Comparison of ENCODE assay signal across 8 mouse cellular contexts in the genomic region with DNA sequence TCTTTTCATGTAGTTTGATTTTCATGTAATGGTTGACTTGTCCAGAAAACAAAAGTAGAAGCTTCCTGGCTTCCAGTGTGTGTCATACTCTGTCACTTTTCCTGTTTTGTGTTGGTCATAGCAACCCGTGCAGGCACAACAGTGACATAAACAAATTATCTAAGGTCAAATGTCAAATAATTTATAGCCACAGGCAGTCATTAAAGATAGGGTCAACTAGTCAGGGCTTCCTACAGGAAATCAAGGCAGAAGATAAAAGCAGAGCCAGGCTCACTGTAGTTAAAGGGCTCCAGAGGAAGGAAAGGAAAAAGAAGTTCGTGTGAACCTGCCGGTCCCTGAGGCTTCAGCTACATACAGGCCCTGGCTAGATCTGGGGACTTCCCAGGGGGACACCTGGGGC.
"Had no signal": no experiment of that assay in that cellular context is flagged by ENCODE, and none has a peak within 500 bp of the region (broad histone marks: within the 10 kb centered on the region; RNA-seq: fewer than 3 reads in every experiment).

No protein-coding gene starts in this region.

- DNase-seq: forebrain, postnatal 0 days; gastrocnemius, postnatal 14 days; gastrocnemius, postnatal 36 days; heart, adult 2 months; heart, postnatal 14 days; heart, postnatal 36 days; kidney, postnatal 25 days; liver had no signal
